Mouse (Mus musculus): Measurements from ENCODE around the gene Eif6.

Eif6 gene

DNA sequence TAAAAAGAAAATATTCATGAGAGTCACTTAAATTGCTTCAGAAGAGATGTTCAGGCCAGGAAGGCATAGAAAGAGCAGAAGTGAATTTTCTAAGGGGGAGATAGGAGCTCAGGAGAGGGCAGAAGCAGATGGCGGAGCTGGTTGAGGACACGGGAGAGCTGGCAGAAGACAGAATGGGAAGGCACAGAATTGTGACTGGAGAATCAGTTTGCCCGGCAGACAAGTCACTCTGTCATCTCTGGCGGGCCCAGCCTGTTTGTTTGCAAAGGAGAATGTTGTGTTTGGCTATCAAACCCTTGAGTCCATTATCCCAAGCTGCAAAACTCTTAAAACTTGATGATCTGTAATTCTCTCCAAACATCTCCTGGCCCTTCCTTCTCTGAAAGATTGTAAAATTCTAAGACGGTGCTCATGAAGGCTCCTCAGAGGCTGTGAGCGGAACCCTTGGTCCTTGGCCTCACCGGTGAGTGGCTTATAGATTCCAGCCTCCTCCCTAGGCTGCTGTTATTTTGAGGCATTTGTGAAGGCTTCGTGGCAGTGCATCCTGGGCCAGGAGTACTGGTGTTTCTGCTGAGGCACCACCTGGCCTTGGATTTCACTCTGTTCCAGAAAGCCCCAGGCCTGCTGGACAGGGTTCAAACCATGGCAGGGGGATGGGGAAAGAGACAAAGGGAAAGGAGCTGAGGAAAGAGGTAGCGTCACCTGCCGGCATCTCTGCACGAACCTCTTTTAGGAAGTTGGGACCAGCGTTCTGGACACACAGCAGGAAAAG is 31.9 kb downstream of the Eif6 start:
- DNase-seq (ENCODE audit: low read depth in 1 of 2, low spot score in 2 of 2) = no peak

DNA sequence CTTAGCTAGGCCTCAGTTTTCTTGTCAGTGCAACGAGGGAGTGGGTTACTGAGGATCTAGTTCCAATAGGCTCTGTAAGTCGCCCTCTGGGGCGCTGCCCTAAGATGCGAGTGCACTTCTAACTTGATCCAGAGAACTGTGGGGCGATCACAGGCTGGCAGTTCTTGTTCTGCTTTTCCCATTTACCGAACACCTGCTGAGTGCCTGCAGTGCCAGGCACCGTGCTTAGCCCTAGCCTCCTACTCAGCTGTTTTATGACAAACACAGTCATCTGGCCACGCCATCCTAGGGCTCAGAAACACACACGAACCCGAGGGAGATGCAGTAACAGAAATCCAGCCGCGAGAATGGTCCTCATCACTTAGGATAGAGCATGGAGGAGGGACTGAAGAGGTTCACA is 33.8 kb downstream of the Eif6 start:
- DNase-seq (ENCODE audit: low read depth in 1 of 2, low spot score in 2 of 2) = no peak

DNA sequence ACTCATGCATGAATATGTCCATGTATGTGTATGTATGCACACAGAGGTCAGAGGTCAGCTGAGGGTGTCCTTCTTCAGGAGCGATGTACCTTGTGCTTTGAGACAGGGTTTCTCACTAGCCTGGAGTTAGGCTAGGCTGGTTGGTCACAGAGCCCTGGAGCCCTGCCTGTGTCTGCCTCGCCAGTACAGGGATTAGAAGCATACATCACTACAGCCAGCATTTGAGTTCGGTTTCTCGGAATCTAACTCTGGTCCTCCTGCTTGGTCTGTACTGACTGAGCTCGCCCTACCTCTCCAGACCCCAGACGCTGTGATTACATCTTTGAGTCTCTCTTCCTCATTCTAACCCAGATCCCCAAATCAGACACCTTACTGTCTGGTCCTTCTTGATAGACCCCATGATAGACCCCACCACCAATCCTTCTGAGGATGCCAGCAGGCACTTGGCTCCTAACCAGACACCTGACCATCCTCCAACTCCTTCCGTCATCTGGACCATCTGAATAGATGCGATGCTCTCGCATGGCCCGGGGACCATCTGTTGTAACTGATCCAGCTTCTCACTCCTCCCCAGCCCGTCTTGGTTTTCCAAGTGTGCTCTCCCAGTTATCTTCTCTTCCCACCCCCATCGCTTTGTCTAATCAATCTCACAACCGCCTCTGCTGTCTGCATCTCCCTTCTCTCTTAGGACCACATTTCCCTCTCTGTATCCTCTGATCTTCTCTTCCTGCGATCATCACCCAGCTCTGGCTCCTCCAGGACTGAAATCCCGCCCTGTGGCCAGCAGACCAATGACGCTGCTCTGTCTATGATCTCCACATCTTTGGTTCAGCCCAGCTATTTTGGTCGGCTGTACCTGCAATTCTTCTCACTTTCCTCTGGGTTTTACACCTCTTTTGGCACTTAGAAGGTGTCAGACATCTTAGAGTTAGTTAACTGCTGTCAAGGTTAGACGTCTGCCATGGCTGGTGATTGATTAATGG is 38.5 kb downstream of the Eif6 start:
- no peak for DNase-seq (ENCODE audit: low read depth in 1 of 2, low spot score in 2 of 2)

DNA sequence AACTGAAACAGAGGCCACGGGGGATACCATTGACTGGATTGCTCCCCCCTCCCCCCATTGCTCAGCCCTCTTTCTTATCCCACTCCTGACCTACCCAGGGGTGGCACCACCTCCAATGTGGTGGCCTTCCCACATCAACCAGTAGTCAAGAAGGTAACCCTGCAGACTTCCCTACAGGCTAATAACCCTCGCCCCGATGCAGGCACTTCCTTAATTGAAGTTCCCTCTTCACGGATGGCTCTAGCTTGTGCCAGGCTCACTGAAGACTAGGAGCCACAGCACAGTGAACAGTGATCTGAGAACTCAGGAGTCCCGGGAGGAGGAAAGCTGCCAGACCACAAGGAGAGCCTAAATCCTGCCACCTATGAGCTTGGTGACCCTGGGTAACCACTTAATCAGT is 39.8 kb downstream of the Eif6 start:
- no peak for DNase-seq (ENCODE audit: low read depth in 1 of 2, low spot score in 2 of 2)

DNA sequence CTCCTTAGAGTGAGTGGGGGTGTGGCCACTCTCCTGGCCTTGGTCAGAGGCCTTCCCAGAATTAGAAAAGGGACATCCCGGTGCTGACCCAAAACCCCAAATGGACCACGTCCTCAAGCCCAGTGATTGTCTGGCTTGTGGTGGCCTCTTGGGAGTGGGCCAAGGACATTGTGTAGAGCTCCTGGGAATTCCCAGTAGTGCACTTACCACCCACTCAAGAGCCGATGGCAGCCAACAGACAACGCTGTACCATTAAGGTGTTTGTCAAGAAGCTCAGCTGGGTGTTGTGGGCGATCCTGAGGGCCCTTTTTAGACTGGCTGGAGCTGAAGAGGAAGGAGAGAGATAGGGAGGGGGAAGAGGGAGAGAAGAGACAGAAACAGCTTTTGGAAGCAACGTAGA is 42.2 kb downstream of the Eif6 start:
- no peak for DNase-seq (ENCODE audit: low read depth in 1 of 2, low spot score in 2 of 2)

DNA sequence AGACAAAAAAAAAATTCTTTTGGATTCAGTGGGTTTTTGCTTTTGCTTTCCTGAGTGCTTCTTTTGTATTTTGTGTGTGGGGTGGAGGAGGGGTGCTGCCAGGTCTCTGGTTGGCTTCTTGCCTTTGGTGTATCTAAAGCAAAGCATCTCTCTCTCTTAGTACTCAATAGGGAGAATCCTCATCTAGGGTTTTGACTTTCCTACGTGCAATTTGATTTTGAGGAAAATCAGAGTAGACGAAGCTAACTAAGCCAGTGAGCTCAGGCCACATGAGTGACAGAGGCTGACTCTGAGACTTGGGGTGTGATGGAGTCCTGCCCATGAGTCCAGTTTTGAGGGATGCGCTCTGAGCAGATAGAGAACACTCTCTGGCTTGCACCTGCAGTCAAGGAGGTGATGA is 47.2 kb downstream of the Eif6 start:
- no peak for DNase-seq (ENCODE audit: low read depth in 1 of 2, low spot score in 2 of 2)

DNA sequence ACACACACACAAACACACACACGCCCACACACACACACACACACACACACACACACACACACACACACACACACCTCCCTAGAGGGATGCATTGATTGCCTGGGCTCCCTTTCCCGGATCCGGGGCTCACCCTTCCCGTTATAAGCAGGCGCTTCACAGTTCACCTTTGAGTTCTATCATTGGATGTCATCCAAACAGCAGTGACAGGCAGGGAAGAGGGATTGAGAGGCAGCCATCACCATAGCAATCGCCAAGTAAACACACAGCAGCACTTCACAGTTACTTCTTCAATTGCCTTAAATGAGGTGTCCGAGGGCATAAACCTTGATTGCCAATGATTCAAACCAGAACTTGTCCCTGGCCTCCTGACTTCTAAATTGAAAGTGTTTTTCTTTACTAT is 47.7 kb downstream of the Eif6 start:
- no peak for DNase-seq (ENCODE audit: low read depth in 1 of 2, low spot score in 2 of 2)

DNA sequence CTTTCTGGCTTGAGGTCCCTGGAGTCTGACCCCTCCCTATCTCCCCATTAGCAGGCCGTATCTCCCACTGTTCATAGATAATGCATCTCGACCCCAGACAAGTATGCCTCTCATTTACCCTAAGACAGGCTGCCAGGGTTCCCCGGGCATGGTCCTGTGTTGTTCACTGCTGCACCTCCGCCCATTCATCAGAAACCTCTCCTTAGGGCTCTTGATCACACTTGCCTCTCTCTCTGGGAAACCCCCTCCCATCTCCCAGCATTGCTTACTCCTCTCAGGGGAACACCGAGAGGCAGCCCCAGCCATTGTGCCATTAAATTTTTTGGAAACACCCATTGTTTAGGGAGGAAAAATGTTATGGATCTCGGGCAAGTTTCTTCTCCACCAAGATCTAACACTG is 48.7 kb downstream of the Eif6 start:
- DNase-seq (ENCODE audit: low read depth in 1 of 2, low spot score in 2 of 2) = no peak

DNA sequence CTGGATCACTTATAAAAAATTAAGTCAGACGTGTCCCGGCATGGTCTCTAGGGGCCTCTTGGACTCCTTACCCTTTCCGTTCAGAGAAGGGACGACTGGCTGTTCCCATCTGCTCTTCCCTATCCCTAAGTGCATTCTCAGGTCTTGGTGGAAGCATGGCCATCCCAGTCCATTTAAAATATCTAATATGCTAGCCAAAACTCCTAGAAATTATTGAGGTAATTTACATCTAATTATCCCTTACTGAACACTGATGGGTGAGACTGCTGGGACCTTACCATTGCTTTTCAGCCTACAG is 49.1 kb downstream of the Eif6 start:
- no peak for DNase-seq (ENCODE audit: low read depth in 1 of 2, low spot score in 2 of 2)

DNA sequence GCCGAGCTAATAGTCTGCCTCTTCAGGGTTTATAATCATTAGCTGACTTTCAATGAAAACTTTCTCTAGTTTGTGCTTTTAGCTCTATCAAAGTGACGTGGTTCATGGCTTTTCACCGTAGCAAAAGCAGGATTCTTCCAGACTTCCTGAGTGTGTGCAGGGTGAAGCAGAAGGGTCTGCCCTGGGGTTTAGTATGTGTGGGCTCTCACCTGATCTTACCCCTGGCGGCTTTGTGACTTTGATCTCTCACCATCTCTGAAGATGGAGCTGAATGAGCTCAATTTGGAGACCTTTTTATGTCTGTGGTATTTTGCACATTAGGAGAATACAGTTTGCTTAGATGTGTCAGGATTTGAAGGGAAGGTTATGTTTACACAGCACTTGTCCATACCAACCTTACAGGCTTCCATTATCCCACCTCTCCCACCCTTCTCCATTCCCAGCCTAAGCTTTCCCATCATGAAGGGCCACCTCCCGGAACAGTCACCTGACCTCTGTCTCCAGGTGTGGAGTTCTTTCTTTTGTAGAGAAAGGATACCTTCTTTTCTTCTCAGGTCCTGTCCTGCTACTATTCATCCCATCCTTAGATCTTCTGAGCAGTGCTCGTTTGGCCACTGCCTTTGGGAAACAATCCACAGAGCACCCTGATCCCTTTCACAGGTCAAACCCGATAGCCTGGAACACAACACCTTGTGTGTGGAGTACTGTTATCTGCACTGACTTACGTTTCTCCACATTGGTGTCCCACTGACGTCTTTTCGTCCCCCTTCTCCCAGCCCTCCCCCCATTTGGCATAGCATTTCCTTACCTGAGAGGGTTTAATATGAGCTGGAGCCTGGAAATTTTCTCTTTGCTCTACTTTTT is 49.7 kb downstream of the Eif6 start:
- DNase-seq (ENCODE audit: low read depth in 1 of 2, low spot score in 2 of 2) = no peak

DNA sequence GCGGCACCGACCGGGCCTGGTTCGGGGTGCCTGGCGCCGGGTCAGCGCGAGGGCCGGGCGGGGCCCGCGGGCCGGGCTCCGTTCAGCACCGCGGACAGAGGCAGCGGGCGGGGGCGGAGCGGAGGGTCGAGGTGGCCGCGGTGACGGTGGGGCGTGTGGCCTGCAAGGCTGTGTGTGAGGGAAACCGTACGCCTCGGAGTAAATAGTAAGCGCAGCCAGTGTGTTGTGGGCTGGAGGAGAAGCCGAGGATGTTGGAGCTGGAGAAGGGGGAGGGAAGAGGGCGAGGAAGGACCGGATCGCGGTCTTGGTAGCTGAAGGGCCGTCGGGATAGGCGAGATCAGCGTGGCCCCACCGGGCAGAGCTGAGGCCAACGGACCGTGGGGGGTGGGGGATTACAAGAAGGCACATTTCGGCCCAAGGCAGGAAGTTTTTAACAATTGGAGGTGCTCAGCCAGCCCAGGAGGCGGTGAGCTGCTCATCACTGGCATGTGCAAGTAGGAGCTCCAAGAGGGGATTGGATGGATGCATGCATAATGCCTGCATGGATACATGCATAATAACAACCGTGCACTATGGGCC is 51.0 kb downstream of the Eif6 start:
- DNase-seq (ENCODE audit: low read depth in 1 of 2, low spot score in 2 of 2) = no peak

DNA sequence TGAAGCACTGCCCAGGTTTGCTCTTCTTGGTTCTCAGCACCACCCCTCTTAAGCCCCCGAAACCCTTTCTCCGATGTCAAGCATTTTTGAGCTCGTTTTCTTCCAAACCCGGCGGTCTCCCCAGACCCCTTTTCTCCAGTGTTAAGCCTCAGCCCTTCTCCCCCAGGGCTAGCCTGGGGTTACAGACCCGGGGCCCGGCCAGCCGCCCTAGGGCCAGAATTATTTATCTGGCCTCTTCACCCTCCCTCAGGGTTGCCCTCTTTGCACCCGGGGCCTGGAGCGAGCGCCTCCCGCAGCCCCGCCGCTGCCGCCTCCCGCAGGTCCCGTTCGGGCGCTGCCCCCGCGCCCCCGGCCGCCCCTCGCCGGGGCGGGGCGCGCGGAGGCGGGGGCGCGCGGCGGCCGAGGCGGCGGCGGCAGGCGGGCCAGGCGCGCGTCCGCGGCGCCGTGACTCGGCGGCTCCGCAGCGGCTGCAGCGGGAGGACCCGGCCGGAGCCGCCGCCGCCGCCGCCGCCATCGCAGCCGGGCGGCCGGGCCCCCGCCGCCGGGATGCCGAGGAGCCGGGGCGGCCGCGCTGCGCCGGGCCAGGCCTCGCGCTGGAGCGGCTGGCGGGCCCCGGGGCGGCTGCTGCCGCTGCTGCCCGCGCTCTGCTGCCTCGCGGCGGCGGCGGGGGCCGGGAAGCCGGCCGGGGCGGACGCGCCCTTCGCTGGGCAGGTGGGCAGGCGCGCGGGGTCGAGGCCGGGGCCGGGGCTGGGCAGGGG is 51.6 kb downstream of the Eif6 start, which contains the start of gene Mmp24:
Mmp24 (plus strand) TSS at position 416 of the 758 bp plus-strand sequence.
- no peak for DNase-seq (ENCODE audit: low read depth in 1 of 2, low spot score in 2 of 2)

DNA sequence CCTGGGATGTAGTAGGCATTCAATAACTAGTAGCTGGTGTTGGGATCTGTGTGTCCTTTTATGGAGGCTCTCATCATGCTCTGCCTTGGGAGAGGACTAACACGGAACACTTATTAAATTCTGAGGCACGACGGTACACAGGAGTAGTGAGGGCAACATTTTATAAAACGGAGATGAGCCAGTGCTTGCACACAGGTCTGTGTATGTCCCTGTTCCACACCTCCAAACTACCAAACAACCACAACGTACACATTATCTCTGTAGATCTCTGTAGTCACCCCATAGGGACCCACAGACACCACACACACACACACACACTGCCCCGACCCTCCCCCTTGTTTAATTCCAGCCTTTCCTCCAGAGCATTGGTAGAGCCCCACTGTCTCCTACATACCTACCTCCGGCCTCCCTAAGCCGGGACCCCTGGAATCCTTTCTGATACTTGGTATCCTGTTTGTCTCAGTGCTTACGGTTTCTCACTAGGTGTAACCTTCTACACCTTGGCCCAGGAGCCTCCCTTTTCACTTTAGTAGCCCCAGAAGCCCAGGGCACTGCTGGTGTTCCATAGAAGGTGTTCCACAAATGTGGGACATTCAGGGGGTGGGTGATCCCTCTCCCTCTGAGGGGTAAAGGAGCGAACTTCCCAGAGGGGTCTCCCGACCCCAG is 52.3 kb downstream of the Eif6 start:
- no peak for DNase-seq (ENCODE audit: low read depth in 1 of 2, low spot score in 2 of 2)

DNA sequence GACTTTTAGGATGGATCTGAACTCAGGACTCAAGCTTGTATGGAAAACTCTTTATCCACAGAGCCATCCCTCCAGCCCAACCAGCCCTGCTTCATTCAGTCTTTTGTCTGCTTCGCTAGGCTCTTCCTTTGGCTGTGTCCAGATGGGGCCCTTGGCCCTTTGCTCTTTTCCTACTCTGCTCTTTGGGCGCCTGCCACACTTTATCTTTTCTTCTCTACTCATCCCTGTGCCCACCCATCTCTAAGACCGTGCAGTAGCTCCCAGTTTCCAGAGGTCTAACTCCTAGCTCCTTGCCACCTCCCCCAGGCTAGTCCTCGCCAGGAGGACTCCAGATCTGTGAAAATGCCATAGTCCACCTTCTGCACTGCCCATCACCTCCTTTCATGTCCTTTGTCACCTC is 53.1 kb downstream of the Eif6 start:
- no peak for DNase-seq (ENCODE audit: low read depth in 1 of 2, low spot score in 2 of 2)
